Mouse (Mus musculus): ENCODE data around the gene Myo15b.

Gene Myo15b

GRCm38 (mm10) chr11:115858354-115858753 lies at the start of gene Myo15b:
TSS of gene Myo15b (plus strand) at chr11:115858406.
- DNase-seq (ENCODE audit: low read depth, low spot score): no peak

- DNase-seq (ENCODE audit: low read depth, low spot score): no peak
These were observed 49.4 kb upstream of the Myo15b start for GRCm38 (mm10) chr11:115808696-115809310.

GRCm38 (mm10) chr11:115809311-115809781 lies 48.9 kb upstream of the Myo15b start:
- no peak for DNase-seq (ENCODE audit: low read depth, low spot score)

- no peak for DNase-seq (ENCODE audit: low read depth, low spot score)
These were observed 47.8 kb upstream of the Myo15b start for GRCm38 (mm10) chr11:115810377-115810776.

- no peak for DNase-seq (ENCODE audit: low read depth, low spot score)
These were observed 46.7 kb upstream of the Myo15b start for GRCm38 (mm10) chr11:115811381-115812093.

- DNase-seq (ENCODE audit: low read depth, low spot score): no peak
These were observed 46.1 kb upstream of the Myo15b start for GRCm38 (mm10) chr11:115812095-115812494.

- peak; percentile 68 for DNase-seq (ENCODE audit: low read depth, low spot score)
These were observed 45.4 kb upstream of the Myo15b start for GRCm38 (mm10) chr11:115812533-115813420.

GRCm38 (mm10) chr11:115813507-115814296 lies 44.5 kb upstream of the Myo15b start, which contains the start of gene Caskin2:
TSS of gene Caskin2 (minus strand) at chr11:115813639.
- peak; percentile 97 for DNase-seq (ENCODE audit: low read depth, low spot score)

GRCm38 (mm10) chr11:115814605-115815450 lies 43.4 kb upstream of the Myo15b start, which contains the start of gene Tsen54:
TSS of gene Tsen54 (plus strand) at chr11:115814724.
- DNase-seq (ENCODE audit: low read depth, low spot score): peak; percentile 83

- no peak for DNase-seq (ENCODE audit: low read depth, low spot score)
These were observed 40.9 kb upstream of the Myo15b start for GRCm38 (mm10) chr11:115817331-115817730.

- DNase-seq (ENCODE audit: low read depth, low spot score): no peak
These were observed 38.1 kb upstream of the Myo15b start for GRCm38 (mm10) chr11:115819915-115820623.

GRCm38 (mm10) chr11:115821001-115821400 lies 37.2 kb upstream of the Myo15b start:
- DNase-seq (ENCODE audit: low read depth, low spot score): no peak

GRCm38 (mm10) chr11:115823774-115824740 lies 34.1 kb upstream of the Myo15b start, which contains the start of gene Llgl2:
TSS of gene Llgl2 (plus strand) at chr11:115824049.
- peak; percentile 84 for DNase-seq (ENCODE audit: low read depth, low spot score)

GRCm38 (mm10) chr11:115824813-115825212 lies 33.4 kb upstream of the Myo15b start:
- DNase-seq (ENCODE audit: low read depth, low spot score): no peak

- DNase-seq (ENCODE audit: low read depth, low spot score): no peak
These were observed 31.7 kb upstream of the Myo15b start for GRCm38 (mm10) chr11:115826487-115826886.

GRCm38 (mm10) chr11:115827624-115828023 lies 30.6 kb upstream of the Myo15b start:
- no peak for DNase-seq (ENCODE audit: low read depth, low spot score)

- DNase-seq (ENCODE audit: low read depth, low spot score): no peak
These were observed 29.2 kb upstream of the Myo15b start for GRCm38 (mm10) chr11:115829036-115829435.
